Mouse (Mus musculus) adrenal gland, postnatal 0 days (tissue): ENCODE measurements around the gene Pdcd10. TPM values are rescaled to one million over a fixed set of nuclear protein-coding genes. Genes with fewer than 3 reads are reported as not detected.

ENCODE experiments used
- polyA plus RNA-seq: library from polyadenylated mRNA; unstranded; fragments of >200 nt; fragmentation: Nextera tagmentation; extraction: Ambion mirVana; gene quantifications from 2 replicates; pipeline ENCODE4 v1.2.1, GENCODE M21; 2015

Gene Pdcd10
- polyA plus RNA-seq, result 176 and 269 TPM in 2 replicates

DNA sequence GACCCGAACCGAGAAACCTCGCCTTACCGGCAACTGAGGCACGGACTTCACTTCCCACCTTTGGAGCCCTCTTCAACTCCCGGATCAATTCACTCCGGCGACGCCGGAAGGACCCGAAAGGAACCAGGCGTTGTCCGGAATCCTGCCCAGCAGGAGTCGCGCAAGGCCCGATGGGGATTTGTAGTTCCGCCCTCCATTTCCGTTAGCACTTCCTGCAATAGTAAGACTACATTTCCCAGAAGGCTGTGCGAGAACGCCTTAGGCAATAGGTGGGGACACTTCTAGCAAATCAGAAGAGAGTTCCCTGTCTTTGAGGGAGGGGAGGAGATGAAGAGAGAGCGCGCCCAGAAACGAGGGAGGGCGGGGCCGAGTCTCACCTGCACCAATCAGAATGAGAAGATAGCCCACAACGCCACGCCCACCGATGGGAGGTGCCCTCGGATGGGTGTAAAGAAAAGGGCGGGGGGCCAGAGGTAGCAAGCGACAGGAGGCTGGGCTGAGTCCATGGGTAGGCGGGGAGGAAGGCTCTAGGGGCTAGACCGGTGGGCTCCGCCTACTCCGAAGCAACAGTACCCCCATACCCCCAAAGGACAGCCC lies at the start of gene Pdcd10:
TSS of gene Pdcd10 (minus strand) at position 162 of the 597 bp plus-strand sequence.

DNA sequence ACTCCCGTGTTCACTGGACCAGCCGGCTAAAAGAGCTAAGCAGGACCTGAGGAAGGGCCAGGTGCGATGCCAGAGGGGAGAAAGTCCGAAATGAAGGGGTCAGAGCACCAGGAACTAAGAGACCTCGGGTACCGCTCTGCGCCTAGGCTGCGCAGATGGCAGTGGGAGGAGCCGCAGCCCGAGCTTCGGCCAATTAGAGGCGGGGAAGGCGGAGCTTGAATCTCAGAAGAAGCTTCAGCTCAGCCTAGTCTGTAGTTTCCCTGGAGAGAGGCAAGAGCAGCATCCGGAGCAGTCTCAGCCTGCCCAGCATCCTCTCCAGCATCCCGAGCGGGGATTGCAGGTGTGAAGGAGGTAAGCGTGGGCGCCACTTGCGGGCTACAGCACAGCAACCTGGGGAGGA lies 636 bp upstream of the Pdcd10 start, which contains the start of gene Serpini1:
TSS of gene Serpini1 (plus strand) at position 256 of the 400 bp plus-strand sequence.

DNA sequence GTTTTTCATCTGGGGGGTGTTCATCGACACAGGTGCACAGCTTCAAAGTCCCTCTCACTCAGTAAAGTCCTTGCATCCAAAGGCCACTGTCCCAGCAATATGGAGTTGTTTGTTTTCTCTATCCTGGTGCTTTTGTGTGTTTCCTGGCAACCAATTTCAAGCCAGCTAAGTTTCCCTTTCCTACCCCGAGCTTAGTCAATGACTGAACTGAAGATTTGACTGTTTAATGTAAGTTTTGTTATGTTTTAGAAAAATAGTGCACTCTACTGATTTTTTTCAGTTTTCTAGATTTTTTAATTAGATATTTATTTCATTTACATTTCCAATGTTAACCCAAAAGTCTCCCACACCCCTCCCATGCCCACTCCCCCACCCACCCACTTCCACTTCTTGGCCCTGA lies 74.6 kb downstream of the Pdcd10 start, which contains the start of gene Wdr49:
TSS of gene Wdr49 (minus strand) at position 101 of the 400 bp plus-strand sequence.

Other genes with a start within 250 kb of the Pdcd10 start
- gene Wdr49, start 74.7 kb downstream of the Pdcd10 start, polyA plus RNA-seq, result not detected in 2 replicates
- gene Serpini1, start 691 bp upstream of the Pdcd10 start, polyA plus RNA-seq, result 10.2 and 23.6 TPM in 2 replicates
- gene Gm29133, start 191.3 kb upstream of the Pdcd10 start, polyA plus RNA-seq, result not detected in 2 replicates